16 mouse cellular contexts compared by ENCODE assay signal in genomic region chr4:33549606-33550005, GRCm38 (mm10).
DNase-seq lines count a peak whose midpoint lies in the region; ATAC-seq lines count a peak whose summit lies in the region.
"Had no signal": no experiment of that assay in that cellular context is flagged by ENCODE, and none has a peak within 500 bp of the region (broad histone marks: within the 10 kb centered on the region; RNA-seq: fewer than 3 reads in every experiment).

No protein-coding gene starts in this region.

- DNase-seq in heart, adult 11 months = peak; percentile 79
- no peak for DNase-seq in heart, postnatal 4 days
- no peak for DNase-seq in neural tube, embryonic 10.5 days (ENCODE audit: extremely low spot score, low spot score)
- peak; percentile 25 for DNase-seq in limb, embryonic 10.5 days (ENCODE audit: low spot score)
- no peak for DNase-seq in kidney, adult 11 months
- DNase-seq in right cerebral cortex, postnatal 25 days = no peak
- DNase-seq in cerebellum, postnatal 4 days (ENCODE audit: low spot score in 2 of 2) = no peak
- DNase-seq: adrenal gland, postnatal 10 days; cerebellum, postnatal 25 days; heart, postnatal 36 days; lung, adult 18-20 months; thymus, postnatal 36 days had no signal

- H3K4me1 ChIP-seq in neural tube, embryonic 12.5 days = peaks cover 19% of the 10 kb centered on the region
- H3K4me1 ChIP-seq in limb, embryonic 10.5 days = peaks cover 12% of the 10 kb centered on the region

- H3K4me2 ChIP-seq in neural tube, embryonic 12.5 days (replicated peaks) = no peak overlapping the region
- H3K4me2 ChIP-seq: limb, embryonic 15.5 days; stomach, embryonic 15.5 days had no signal

- H3K9me3 ChIP-seq in neural tube, embryonic 12.5 days = no peaks in the 10 kb centered on the region
- no peaks in the 10 kb centered on the region for H3K9me3 ChIP-seq in limb, embryonic 10.5 days (replicated peaks)
- H3K9me3 ChIP-seq: limb, embryonic 15.5 days; stomach, embryonic 15.5 days had no signal

- no peaks in the 10 kb centered on the region for H3K36me3 ChIP-seq in neural tube, embryonic 12.5 days
- H3K36me3 ChIP-seq in limb, embryonic 10.5 days = no peaks in the 10 kb centered on the region
- H3K36me3 ChIP-seq: limb, embryonic 15.5 days; stomach, embryonic 15.5 days had no signal

- H3K27ac ChIP-seq in neural tube, embryonic 12.5 days = no peak overlapping the region
- H3K27ac ChIP-seq in limb, embryonic 10.5 days = 0 out of 2 replicates have a peak overlapping the region, but pooled peaks have one; percentile 7
- H3K27ac ChIP-seq: left cerebral cortex, adult 2 months; limb, embryonic 15.5 days; stomach, embryonic 15.5 days had no signal

- no peaks in the 10 kb centered on the region for H3K27me3 ChIP-seq in neural tube, embryonic 12.5 days (replicated peaks)
- H3K27me3 ChIP-seq in limb, embryonic 10.5 days (ENCODE audit: low read depth, poor library complexity, severe bottlenecking) = peaks cover 8% of the 10 kb centered on the region
- H3K27me3 ChIP-seq: limb, embryonic 15.5 days; stomach, embryonic 15.5 days had no signal

- no peak overlapping the region for H3K4me3 ChIP-seq in neural tube, embryonic 12.5 days
- no peak overlapping the region for H3K4me3 ChIP-seq in limb, embryonic 10.5 days
- H3K4me3 ChIP-seq: left cerebral cortex, adult 2 months; limb, embryonic 15.5 days; stomach, embryonic 15.5 days had no signal

- peak; percentile 8; the same call in 1 of the 2 replicates for ATAC-seq in neural tube, embryonic 12.5 days (ENCODE audit: low FRiP score, low read depth)

- no peak overlapping the region for H3K9ac ChIP-seq in neural tube, embryonic 12.5 days
- H3K9ac ChIP-seq: limb, embryonic 15.5 days; stomach, embryonic 15.5 days had no signal

- 36% methylated on average over 5 of the region's 5 CpGs for WGBS in neural tube, embryonic 12.5 days
- 56% methylated on average over 5 of the region's 5 CpGs for WGBS in limb, embryonic 10.5 days

Comparison
In these comparisons a context has a peak if more than half of its experiments do, and no peak if none do; other contexts are left out.
1. DNase-seq: peak in heart, adult 11 months (single experiment) and limb, embryonic 10.5 days (single experiment); none in heart, postnatal 4 days (single experiment), neural tube, embryonic 10.5 days (single experiment), kidney, adult 11 months (single experiment), right cerebral cortex, postnatal 25 days (single experiment) and cerebellum, postnatal 4 days (0 of 2).